Mouse (Mus musculus): ENCODE results near the gene Ift172.
"Not testable (repeated sequence)": the region's sequence is repeated elsewhere in the genome, so short reads cannot be mapped to it uniquely, and the experiment has no call there.

The Ift172 gene

GRCm38 (mm10) chr5:31218294-31218693, 72.6 kb downstream of the Ift172 start:
- no peak for DNase-seq (ENCODE audit: low spot score in 2 of 2)

- DNase-seq (ENCODE audit: low spot score in 2 of 2): not testable (repeated sequence)
Observed at GRCm38 (mm10) chr5:31216554-31216953, 74.4 kb downstream of the Ift172 start.

- DNase-seq (ENCODE audit: low spot score in 2 of 2): no peak
Observed at GRCm38 (mm10) chr5:31204421-31204820, 86.5 kb downstream of the Ift172 start.

GRCm38 (mm10) chr5:31203866-31204265, 87.0 kb downstream of the Ift172 start:
- no peak for DNase-seq (ENCODE audit: low spot score in 2 of 2)
